Mouse (Mus musculus) large intestine, adult 2 months (tissue): ENCODE data around the gene Aco1. TPM values are rescaled to one million over a fixed set of nuclear protein-coding genes. Genes with fewer than 3 reads are reported as not detected.
"Not testable (repeated sequence)": the region's sequence is repeated elsewhere in the genome, so short reads cannot be mapped to it uniquely, and the experiment has no call there.

Experiments
- DNase-seq: peaks from one replicate; pipeline ENCODE4 v3.0.0-alpha.2; 2012; ENCODE audit warnings: low read depth, low spot score
- WGBS: fragments of 180-500 bp; shearing (Covaris S2); methylation state at CpG from one replicate; pipeline ENCODE4 v1.1.7; 2018; 5-methylcytosine and 5-hydroxymethylcytosine counted together
- polyA plus RNA-seq: library from polyadenylated mRNA; depleted of rRNA; stranded (reverse); fragments of >200 nt; gene quantifications from 2 replicates; pipeline ENCODE4 v1.2.3, GENCODE M21; 2012; rRNA removed

Aco1 gene
- polyA plus RNA-seq, result 47.3 and 80.3 TPM in 2 replicates

- WGBS, result under 1% methylated on average over 46 of the region's 46 CpGs
- DNase-seq, result peak; percentile 95
These were observed at the start of gene Aco1 for GRCm38 (mm10) chr4:40142743-40143532. Aco1 (plus strand) TSS chr4:40143081.

DNA sequence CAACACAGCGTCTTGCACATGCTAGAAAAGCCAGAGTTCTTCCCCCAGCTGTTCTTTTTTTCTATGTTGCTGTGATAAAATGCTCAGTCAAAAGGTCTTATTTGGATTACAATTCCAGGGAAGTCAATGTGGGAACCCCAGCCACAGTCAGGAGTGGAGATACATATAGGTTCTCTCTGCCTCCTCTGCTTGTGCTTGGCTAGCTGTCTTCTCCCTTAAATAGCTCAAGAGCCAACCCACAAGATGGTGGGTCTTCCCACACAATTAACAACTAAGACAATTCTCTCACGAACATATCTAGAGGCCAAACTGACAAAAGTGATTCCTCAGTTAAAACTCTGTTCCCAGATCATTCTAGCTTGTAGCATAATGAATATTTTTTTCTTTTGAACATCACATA is 47.9 kb upstream of the Aco1 start:
- no peak for DNase-seq
- 75% methylated on average over 2 of the region's 2 CpGs for WGBS

DNA sequence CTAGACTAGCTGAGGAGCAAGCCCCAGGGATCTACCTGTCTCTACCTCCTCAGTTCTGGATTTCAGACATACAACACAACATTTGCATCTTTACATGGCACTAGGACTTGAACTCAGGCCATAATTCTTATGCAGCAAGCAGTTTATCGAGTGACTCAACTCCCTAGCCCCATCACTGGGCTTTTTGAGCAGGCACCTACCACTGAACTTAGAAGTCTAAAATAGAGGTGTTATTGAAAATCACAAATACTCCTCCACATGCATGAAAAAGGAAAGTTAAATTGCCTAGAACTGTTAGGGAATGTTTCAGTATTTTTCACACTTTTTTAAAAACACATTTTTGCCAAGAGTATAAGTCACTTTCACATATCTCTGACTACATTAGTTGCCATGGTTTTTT is 39.9 kb upstream of the Aco1 start:
- DNase-seq, result no peak
- 82% methylated on average over 1 of the region's 1 CpGs for WGBS

DNA sequence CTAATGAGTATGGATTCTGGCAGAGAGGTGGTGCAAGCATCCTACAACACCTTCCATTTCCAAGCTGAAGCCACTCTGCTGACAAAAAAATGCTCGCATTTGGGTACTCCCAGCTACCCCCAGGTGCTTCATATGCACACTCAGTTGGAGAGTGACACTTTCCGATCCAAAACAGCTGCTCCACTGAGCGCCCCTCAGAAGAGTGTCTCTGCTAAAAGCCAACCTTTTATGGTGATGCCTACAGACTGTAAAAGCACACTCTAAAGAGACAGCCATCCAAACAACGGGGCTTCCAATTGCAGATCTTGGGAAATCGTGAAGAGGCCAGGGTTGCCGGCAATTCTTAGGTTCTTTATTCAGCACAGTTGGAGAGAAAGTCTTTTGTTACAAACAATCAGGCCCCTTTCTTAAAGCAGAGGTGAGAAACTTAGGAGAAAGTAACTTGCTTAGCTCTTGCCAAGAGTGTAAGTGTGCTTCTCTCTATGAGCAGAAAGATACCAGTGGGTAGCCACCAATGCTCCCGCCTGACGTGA is 36.8 kb upstream of the Aco1 start:
- no peak for DNase-seq
- WGBS, result 51% methylated on average over 8 of the region's 8 CpGs

DNA sequence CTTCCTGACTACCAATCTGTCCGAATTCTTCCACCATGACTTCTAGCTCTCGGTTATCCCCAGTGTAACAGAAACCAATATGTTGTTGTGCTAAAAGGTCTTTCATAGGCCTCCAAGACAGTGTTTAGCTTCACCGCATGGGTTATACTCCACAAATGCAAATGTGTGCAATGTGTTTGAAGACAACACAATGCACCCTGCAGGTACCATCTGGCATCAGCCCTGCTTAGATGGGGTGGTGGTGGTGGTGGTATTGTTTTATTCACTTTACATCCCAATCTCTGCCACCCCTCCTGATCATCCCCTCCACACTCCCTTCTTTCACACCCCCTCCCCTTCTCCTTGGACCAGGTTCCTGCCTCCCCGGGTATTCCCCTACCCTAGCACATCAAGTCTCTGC is 34.9 kb upstream of the Aco1 start:
- DNase-seq, result no peak
- 90% methylated on average over 4 of the region's 4 CpGs for WGBS

DNA sequence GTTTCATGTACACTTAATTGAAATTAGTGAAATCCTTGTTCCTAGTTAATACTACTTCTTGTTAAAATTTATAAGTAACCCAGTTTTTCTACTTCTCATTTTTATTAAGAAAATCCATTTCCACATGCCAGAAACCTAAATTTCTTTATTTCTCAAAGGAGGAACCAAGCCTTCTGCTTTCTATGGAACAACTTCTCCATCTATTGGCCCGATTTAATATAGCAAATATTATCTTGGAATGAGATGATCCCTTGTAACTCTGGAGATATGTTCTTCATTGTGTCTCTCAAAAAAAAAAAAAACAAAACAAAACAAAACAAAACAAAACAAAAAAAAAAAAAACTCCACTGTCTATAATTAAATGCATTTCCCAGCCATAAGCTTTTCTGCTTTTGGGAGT is 29.7 kb upstream of the Aco1 start:
- WGBS, result 79% methylated on average over 1 of the region's 1 CpGs

GRCm38 (mm10) chr4:40121221-40121620 is 21.7 kb upstream of the Aco1 start:
- 34% methylated on average over 3 of the region's 3 CpGs for WGBS
- DNase-seq, result no peak

More for the DNA sequence above, 29.7 kb upstream of the Aco1 start:
- no peak for DNase-seq

DNA sequence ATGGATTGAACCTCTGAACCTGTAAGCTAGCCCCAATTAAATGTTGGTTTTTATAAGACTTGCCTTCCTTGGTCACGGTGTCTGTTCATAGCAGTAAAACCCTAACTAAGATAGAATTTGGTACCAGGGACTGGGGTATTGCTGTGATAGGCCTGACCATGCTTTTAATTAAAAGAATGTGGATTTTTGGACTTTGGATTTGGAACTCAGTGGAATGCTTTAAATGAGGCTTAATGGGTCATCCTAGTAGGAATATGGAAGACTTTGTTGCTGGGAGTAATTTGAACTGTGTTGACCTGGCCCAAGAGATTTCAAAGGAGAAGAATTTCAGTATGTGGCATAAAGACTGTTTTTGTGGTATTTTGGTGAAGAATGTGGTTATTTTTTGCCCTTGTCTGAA is 20.6 kb upstream of the Aco1 start:
- 96% methylated on average over 1 of the region's 1 CpGs for WGBS
- DNase-seq, result not testable (repeated sequence)

- WGBS, result 13% methylated on average over 9 of the region's 9 CpGs
- DNase-seq, result peak; percentile 70
These were observed 8.3 kb upstream of the Aco1 start for GRCm38 (mm10) chr4:40134468-40135102.

DNA sequence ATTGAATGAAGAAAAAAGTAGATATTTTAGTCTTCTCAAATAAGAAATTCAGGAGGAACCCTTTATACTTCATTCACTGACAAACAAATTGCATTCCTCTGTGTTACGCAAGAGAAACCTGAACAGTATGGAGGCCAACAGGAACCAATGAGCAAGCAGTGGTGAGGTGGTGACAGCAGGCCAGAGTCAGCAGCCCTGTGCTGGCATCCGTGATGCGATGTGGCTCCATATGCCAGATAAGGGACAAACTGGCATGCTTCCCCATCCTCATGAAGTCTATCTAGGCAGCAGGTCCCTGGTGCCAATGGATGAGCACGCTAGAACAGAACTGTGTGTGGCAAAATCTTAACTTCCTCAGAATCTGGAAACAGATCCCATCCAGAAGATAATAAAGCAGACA is 6.4 kb upstream of the Aco1 start:
- no peak for DNase-seq
- 89% methylated on average over 4 of the region's 4 CpGs for WGBS

GRCm38 (mm10) chr4:40139663-40140255 is 3.1 kb upstream of the Aco1 start:
- 63% methylated on average over 3 of the region's 3 CpGs for WGBS
- DNase-seq, result no peak

- no peak for DNase-seq
- WGBS, result under 1% methylated on average over 27 of the region's 27 CpGs
These were observed 621 bp downstream of the Aco1 start for GRCm38 (mm10) chr4:40143533-40143871.

DNA sequence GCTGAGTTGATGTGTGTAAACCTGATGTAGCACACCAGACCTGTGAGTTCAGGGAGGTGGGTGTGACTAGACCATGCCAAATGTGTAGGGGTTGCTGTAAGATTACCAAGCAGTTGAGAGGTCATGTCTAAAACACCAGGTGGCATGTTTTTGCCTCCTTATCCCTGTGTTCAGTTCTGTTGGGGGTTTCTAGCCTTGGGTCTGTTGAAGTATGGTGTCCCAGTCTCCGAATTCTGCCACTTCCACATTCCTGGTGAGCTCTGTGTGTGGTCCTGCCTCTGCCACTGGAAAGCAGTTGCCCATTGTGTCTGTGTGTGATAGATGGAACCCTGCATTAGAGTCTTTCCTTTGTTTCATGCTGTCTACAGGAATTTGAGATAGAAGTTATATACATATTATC is 1.7 kb downstream of the Aco1 start:
- 68% methylated on average over 1 of the region's 1 CpGs for WGBS
- no peak for DNase-seq

DNA sequence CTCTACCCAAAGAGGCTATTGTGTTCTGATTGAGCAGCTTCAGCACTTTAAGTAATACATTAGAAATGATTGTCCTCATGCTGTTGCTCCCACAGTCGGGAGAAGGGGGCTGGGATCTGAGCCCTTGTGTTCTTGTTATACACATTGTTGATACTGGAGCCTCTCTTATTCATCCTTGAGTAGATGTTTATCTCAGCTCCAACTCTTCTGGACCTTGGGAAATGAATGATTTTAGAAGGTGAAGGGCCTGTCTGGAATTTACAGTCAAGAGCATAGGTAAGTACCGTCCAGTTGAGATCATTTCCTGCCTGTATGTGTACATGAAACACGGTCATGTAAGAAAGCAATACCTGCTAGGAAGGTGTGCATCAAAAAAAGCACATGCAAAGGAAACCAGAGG is 2.1 kb downstream of the Aco1 start:
- no peak for DNase-seq
- WGBS, result 64% methylated on average over 3 of the region's 3 CpGs

DNA sequence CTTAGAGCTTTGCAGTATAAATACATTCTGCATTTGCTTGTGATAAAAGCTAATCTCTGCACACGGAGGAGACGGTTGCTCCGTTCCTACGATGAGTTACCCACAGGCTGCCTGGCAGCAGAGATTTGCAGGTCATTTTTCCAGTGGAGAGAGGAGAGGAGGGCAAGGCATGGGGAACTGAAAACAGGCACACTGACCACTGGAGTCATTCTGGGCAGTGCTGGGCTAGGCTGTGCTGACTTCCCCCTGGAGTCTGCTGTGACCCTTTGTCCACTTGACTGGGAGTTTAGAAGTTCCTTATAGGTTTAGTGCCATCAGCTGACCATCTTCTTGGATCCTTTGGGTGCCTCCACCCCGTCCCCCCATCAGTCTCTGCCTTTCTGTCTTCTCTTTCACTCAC is 5.4 kb downstream of the Aco1 start:
- 91% methylated on average over 5 of the region's 5 CpGs for WGBS
- DNase-seq, result no peak

- no peak for DNase-seq
These were observed 7.2 kb downstream of the Aco1 start for GRCm38 (mm10) chr4:40150046-40150445.

GRCm38 (mm10) chr4:40152771-40153170 is 9.9 kb downstream of the Aco1 start:
- 93% methylated on average over 2 of the region's 2 CpGs for WGBS
- DNase-seq, result no peak

More at GRCm38 (mm10) chr4:40150046-40150445, 7.2 kb downstream of the Aco1 start:
- WGBS, result 92% methylated on average over 7 of the region's 7 CpGs

- WGBS, result 94% methylated on average over 4 of the region's 4 CpGs
These were observed 10.6 kb downstream of the Aco1 start for GRCm38 (mm10) chr4:40153500-40153899.

DNA sequence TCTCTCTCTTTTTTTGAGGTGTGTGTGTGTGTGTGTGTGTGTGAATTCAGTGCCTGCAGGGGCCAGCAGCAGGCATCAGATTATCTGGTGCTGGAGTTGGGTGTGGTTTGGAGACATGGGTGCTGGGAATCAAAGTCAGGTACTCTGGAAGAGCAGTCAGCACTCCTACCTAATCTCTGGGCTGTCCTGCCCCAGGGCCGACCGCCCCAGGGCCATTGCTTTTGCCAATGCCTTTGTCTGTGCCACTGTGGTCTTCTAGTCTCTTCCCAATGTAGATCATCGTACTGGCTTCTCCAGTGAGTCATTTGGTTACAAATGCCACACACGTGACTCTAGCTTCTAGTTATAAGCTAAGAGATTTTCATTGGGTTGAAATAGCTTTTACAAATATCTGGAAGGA is 11.9 kb downstream of the Aco1 start:
- DNase-seq, result no peak
- 87% methylated on average over 4 of the region's 4 CpGs for WGBS

More at GRCm38 (mm10) chr4:40153500-40153899, 10.6 kb downstream of the Aco1 start:
- DNase-seq, result no peak

GRCm38 (mm10) chr4:40155467-40155999 is 12.7 kb downstream of the Aco1 start:
- no peak for DNase-seq
- WGBS, result 75% methylated on average over 13 of the region's 13 CpGs
